Mouse (Mus musculus): ENCODE results near the gene Armh3. TPM values are rescaled to one million over a fixed set of nuclear protein-coding genes. Genes with fewer than 3 reads are reported as not detected.

The Armh3 gene
- polyA plus RNA-seq, 1 experiment from 2014 or later, result 18.8 TPM

DNA sequence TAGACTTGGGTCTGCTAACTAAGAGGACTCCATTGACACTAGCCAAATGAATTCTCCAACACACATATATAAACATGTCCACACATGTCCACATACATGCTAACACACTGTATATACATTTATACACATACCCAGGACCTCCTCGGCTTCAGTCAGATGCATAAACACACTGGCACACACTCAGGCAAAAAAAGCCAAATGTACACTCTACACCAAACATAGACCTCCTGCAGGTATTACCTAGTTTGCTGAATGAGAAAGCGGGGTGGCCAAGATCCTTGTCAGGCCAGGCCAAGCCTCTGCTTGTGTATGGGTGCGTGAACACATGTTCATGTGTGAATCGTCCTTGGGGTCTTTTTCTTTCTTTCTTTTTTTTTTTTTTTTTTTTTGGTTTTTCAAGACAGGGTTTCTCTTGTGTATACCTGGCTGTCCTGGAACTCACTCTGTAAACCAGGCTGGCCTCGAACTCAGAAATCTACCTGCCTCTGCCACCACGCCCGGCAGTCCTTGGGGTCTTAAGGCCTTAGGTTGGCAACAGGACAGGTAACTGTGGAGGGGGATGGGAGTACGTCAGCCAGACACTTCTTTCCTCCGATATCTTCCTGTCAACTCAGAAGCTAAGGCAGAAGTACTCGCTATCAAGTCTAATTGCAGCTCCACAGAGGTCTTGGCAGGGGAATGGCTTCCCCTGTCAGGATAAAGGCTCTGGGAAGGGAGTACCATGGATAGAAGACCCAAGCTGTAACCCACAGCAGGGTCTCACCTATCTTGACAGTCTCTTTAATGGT is 32.1 kb upstream of the Armh3 start:
- no peak overlapping the region for H3K4me3 ChIP-seq (replicated peaks)
- 0 out of 2 replicates have a peak, but pooled peaks cover 2% of the 10 kb centered on the region for H3K4me1 ChIP-seq
- H3K36me3 ChIP-seq, result peaks cover 59% of the 10 kb centered on the region
- WGBS, result 94% methylated on average over 10 of the region's 10 CpGs
- ATAC-seq (replicated peaks; ENCODE audit: low FRiP score), result no peak
- H3K9me3 ChIP-seq (replicated peaks), result no peaks in the 10 kb centered on the region
- H3K27me3 ChIP-seq, result no peaks in the 10 kb centered on the region
- no peak overlapping the region for H3K27ac ChIP-seq
- no peak overlapping the region for H3K9ac ChIP-seq
- H3K4me2 ChIP-seq, result no peak overlapping the region

DNA sequence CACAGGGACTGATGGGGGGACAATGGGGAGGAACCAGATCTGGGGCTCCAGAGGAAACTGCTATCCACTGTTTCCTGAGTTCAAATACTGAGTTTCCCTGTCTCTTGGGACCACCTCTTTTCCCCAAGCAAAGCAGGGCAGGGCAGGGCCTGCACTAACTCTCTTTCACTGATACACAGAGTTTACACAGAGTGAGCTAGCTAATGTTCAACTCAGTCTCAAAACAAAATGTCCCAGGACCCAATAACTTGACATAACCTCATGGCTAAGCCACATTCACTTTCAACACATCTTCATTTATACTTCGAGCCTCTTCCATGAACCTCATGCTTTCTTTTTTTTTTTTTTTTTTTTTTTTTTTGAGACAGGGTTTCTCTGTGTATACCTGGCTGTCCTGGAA is 31.4 kb upstream of the Armh3 start:
- Histone ChIP-seq H3K4me2 (no peak overlapping the region), H3K9ac (no peak overlapping the region), H3K9me3 (replicated peaks) (no peaks in the 10 kb centered on the region), H3K4me3 (replicated peaks) (no peak overlapping the region), H3K27me3 (no peaks in the 10 kb centered on the region), H3K4me1 (0 out of 2 replicates have a peak, but pooled peaks cover 2% of the 10 kb centered on the region), H3K36me3 (peaks cover 51% of the 10 kb centered on the region), H3K27ac (no peak overlapping the region)
- 88% methylated on average over 1 of the region's 1 CpGs for WGBS
- ATAC-seq (replicated peaks; ENCODE audit: low FRiP score), result no peak

DNA sequence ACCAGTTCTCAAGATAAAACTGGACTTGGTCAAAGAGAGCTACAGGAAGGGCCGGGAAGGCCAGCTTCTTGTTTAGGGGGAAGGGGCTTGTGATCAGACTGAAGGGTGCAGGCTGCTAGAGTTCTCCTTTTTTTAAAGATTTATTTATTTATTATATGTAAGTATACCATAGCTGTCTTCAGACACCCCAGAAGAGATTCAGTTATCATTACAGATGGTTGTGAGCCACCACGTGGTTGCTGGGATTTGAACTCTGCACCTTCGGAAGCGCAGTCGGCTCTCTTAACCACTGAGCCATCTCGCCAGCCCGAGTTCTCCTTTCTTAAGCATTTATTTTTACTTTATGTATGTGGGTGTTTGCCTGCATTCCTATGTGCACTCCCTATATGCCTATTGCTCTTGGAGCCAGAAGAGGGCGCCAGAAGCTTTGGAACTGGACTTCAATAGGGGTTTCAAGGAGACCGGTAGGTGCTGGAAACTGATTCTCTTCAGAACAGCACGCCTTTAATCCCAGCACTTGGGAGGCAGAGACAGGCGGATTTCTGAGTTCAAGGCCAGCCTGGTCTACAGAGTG is 30.5 kb upstream of the Armh3 start:
- Histone ChIP-seq H3K4me3 (replicated peaks) (no peak overlapping the region), H3K4me2 (no peak overlapping the region), H3K4me1 (0 out of 2 replicates have a peak, but pooled peaks cover 2% of the 10 kb centered on the region), H3K27me3 (no peaks in the 10 kb centered on the region), H3K36me3 (peaks cover 43% of the 10 kb centered on the region), H3K9me3 (replicated peaks) (no peaks in the 10 kb centered on the region), H3K9ac (no peak overlapping the region), H3K27ac (no peak overlapping the region)
- WGBS, result 78% methylated on average over 11 of the region's 11 CpGs
- no peak for ATAC-seq (replicated peaks; ENCODE audit: low FRiP score)

DNA sequence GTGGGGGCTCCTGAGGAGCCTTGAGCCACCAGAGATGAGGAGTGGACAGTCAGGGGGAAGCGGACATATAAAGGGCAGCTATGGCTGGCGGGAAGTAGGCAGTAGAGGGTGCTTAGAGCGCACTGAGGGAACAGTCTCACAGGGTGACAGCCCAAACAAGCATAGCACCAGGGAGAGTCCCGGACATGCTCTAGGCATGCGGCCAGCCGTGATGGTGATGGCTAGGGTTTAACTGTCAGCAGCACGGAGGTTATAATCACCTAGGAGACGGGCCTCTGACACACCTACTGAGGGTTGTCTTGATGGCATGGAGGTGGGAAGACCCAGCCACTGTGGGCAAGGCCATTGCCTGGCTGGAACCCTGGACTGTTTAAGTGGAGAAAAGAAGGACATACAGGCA is 28.3 kb upstream of the Armh3 start:
- Histone ChIP-seq H3K36me3 (peaks cover 21% of the 10 kb centered on the region), H3K4me1 (0 out of 2 replicates have a peak, but pooled peaks cover 2% of the 10 kb centered on the region), H3K27me3 (no peaks in the 10 kb centered on the region), H3K27ac (no peak overlapping the region), H3K4me3 (replicated peaks) (no peak overlapping the region), H3K4me2 (no peak overlapping the region), H3K9me3 (replicated peaks) (no peaks in the 10 kb centered on the region), H3K9ac (no peak overlapping the region)
- WGBS, result 46% methylated on average over 8 of the region's 8 CpGs
- no peak for ATAC-seq (replicated peaks; ENCODE audit: low FRiP score)

DNA sequence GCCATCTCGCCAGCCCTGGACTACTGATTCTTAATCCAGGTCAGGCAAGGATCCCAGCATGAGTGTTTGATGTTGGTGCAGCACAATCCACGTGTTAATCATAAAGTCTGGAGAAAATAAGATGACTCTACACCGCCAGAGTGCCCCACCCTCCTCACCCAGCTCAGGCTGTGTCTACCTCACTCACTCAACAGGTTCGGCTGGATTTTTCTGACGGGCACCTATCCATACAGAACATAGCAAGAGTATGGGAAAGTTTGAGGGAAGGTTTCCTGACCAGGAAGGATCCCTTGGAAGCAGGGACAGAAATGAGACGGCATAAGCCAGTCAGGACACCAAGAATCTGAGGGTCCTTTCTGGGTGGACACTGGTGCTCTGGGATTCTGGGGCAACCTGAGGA is 26.7 kb upstream of the Armh3 start:
- ATAC-seq (replicated peaks; ENCODE audit: low FRiP score), result no peak
- WGBS, result 81% methylated on average over 6 of the region's 6 CpGs
- peaks cover 6% of the 10 kb centered on the region; the same call in 1 of the 2 replicates for H3K36me3 ChIP-seq

DNA sequence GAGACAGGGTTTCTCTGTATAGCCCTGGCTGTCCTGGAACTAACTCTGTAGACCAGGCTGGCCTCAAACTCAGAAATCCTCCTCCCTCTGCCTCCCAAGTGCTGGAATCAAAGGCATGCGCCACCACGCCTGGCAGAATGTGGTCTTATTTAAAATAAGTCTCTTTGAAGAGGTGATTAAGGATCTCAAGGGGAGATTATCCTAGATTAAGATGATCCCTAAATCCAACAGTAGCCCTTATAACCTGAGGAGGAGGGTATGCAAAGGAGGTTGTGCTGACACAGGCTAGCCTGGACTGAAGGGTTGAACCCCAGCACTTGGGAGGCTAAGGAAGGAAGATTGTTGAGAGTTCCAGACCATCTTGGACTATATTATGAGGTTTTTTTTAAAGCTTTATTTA is 17.7 kb upstream of the Armh3 start:
- WGBS, result 91% methylated on average over 2 of the region's 2 CpGs
- no peak for ATAC-seq (replicated peaks; ENCODE audit: low FRiP score)

More for the DNA sequence above, 26.7 kb upstream of the Armh3 start:
- no peaks in the 10 kb centered on the region for H3K27me3 ChIP-seq
- 0 out of 2 replicates have a peak, but pooled peaks cover 2% of the 10 kb centered on the region for H3K4me1 ChIP-seq
- H3K9me3 ChIP-seq (replicated peaks), result no peaks in the 10 kb centered on the region
- no peak overlapping the region for H3K4me2 ChIP-seq
- H3K4me3 ChIP-seq (replicated peaks), result no peak overlapping the region
- H3K9ac ChIP-seq, result no peak overlapping the region
- H3K27ac ChIP-seq, result peak overlapping the region; percentile 16; the same call in 1 of the 2 replicates

DNA sequence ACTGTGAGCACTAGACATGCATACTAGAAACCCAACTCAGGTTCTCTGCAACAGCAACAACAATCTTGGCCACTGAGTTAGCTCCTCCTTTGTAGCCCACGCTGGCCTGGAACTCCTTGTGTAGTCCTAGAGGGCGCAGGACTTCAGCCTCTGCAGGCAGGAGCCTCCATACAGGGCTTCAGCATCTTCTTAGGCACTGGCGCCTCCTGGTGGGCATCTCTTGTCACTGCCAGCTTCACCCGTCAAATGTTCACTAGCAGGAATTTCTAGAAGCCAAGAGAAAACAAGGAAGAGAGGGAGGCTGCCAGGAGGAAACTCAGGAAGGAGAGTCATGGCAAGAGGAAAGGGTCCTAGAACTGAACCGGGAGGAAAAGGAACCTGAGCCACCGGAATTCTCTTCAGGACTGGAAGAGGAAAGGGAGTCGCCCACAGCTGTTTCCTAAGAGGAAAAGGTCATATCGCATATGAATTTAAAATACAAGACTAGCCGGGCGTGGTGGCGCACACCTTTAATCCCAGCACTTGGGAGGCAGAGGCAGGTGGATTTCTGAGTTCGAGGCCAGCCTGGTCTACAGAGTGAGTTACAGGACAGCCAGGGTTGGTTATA is 16.4 kb upstream of the Armh3 start:
- H3K4me3 ChIP-seq (replicated peaks), result no peak overlapping the region
- H3K4me2 ChIP-seq, result no peak overlapping the region
- no peaks in the 10 kb centered on the region for H3K27me3 ChIP-seq
- H3K27ac ChIP-seq, result 0 out of 2 replicates have a peak overlapping the region, but pooled peaks have one; percentile 9
- H3K9ac ChIP-seq, result no peak overlapping the region
- no peaks in the 10 kb centered on the region; the same call in 1 of the 2 replicates for H3K4me1 ChIP-seq
- peak; percentile 71; the same call in 1 of the 2 replicates for ATAC-seq (replicated peaks; ENCODE audit: low FRiP score)
- H3K36me3 ChIP-seq, result no peaks in the 10 kb centered on the region
- WGBS, result 34% methylated on average over 12 of the region's 12 CpGs
- H3K9me3 ChIP-seq (replicated peaks), result no peaks in the 10 kb centered on the region

More for the DNA sequence above, 17.7 kb upstream of the Armh3 start:
- H3K36me3 ChIP-seq, result no peaks in the 10 kb centered on the region
- H3K9me3 ChIP-seq (replicated peaks), result no peaks in the 10 kb centered on the region
- no peak overlapping the region for H3K4me3 ChIP-seq (replicated peaks)
- H3K9ac ChIP-seq, result no peak overlapping the region
- H3K27ac ChIP-seq, result no peak overlapping the region
- no peaks in the 10 kb centered on the region for H3K27me3 ChIP-seq
- H3K4me2 ChIP-seq, result no peak overlapping the region
- H3K4me1 ChIP-seq, result no peaks in the 10 kb centered on the region; the same call in 1 of the 2 replicates

DNA sequence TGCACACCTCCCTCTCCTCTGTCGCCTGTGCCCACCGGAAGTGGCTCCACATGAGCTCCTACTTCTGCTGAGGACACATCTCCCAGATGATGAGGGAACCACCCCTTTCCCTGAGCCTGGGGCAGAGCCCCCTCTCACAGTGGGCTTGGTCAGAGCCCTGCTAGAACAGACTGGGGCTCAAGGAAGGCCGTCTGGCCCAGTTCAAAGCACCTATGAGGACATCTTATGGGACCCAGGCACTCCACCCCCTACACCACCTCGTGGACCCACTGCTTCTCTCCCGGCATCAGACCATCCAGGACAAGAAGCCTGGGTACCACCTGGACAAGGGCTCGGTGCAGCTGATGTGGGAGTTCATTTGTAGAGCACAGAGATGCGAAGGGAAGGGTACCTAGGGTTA is 7.4 kb upstream of the Armh3 start:
- H3K36me3 ChIP-seq, result peaks cover 23% of the 10 kb centered on the region
- 88% methylated on average over 7 of the region's 7 CpGs for WGBS
- no peaks in the 10 kb centered on the region for H3K9me3 ChIP-seq (replicated peaks)
- no peak overlapping the region for H3K9ac ChIP-seq
- no peak for ATAC-seq (replicated peaks; ENCODE audit: low FRiP score)
- no peaks in the 10 kb centered on the region for H3K27me3 ChIP-seq
- H3K27ac ChIP-seq, result no peak overlapping the region
- H3K4me1 ChIP-seq, result peaks cover 30% of the 10 kb centered on the region
- H3K4me2 ChIP-seq, result no peak overlapping the region
- H3K4me3 ChIP-seq (replicated peaks), result no peak overlapping the region

DNA sequence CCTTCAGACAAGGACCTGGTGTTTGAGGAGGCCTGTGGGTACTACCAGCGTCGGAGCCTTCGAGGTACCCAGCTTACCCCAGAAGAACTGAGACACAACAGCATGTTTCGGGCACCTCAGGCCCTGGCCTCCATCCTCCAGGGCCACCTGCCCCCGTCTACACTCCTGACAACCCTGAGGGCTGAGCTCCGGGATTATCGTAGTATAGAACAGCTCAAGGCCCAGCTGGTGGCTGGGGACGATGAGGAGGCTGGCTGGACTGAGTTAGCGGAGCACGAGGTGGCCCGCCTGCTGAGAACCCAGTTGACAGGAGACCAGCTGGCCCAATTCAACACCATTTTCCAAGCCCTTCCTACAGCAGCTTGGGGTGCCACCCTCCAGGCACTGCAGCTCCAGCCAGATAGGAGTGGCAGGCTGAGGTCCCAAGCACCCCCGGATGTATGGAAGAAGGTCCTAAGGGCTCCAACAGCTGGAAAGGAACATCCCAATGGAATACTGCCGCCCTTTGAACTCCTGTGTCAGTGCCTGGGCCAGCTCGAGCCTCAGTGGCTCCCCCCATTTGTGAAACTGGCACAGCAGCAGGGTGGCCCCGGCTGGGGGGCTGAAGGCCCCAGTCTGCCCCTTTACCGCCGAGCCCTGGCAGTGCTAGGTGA is 6.7 kb upstream of the Armh3 start:
- Histone ChIP-seq H3K4me2 (peak overlapping the region; percentile 100), H3K9me3 (replicated peaks) (no peaks in the 10 kb centered on the region), H3K9ac (no peak overlapping the region; the same call in 1 of the 2 replicates), H3K4me3 (replicated peaks) (no peak overlapping the region), H3K36me3 (peaks cover 23% of the 10 kb centered on the region), H3K4me1 (peaks cover 30% of the 10 kb centered on the region), H3K27me3 (no peaks in the 10 kb centered on the region), H3K27ac (0 out of 2 replicates have a peak overlapping the region, but pooled peaks have one; percentile 2)
- ATAC-seq (replicated peaks; ENCODE audit: low FRiP score), result no peak
- WGBS, result 78% methylated on average over 17 of the region's 17 CpGs

DNA sequence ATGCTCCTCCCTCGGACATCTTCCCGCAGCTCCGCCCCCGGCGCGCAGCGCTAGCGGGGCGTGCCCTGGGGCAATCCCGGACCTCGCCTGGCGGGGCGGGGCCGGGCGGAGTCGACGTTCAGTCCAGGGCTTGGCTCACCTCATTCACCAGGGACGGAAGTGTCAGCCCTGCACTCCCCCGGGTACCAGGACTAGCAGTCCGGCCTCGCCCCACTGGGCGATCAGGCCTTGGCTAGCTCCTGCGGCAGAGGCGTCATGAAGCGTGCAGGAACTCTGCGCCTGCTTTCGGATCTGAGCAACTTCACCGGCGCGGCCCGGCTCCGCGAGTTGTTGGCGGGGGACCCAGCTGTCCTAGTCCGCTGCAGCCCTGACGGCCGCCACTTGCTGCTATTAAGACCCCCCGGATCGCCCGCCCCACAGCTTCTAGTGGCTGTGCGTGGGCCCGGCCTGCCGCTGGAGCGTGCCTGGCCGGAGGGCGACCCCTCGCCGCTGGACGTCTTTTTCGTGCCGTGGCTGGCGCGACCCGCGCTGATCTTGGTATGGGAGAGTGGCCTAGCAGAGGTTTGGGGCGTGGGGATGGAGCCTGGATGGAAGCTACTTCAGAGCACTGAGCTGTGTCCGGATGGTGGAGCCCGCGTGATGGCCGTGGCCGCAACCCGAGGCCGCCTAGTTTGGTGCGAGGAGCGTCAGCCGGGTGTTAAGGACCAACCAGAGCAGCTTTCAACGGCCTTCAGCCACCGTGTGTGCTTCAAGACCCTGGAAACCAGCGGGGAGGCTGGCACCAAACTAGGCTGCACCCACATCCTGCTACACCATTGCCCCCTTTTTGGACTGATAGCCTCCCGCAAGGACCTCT is 5.3 kb upstream of the Armh3 start, which contains the start of gene Hps6:
Gene Hps6, plus strand, starts transcription at position 138 of the 856 bp plus-strand sequence.
- Histone ChIP-seq H3K27me3 (no peaks in the 10 kb centered on the region), H3K4me2 (peak within 1 kb of the TSS; percentile 100), H3K27ac (peak within 1 kb of the TSS; percentile 77), H3K9me3 (replicated peaks) (no peaks in the 10 kb centered on the region), H3K36me3 (peaks cover 19% of the 10 kb centered on the region), H3K4me1 (peaks cover 36% of the 10 kb centered on the region), H3K9ac (peak within 1 kb of the TSS; percentile 83), H3K4me3 (replicated peaks) (peak within 1 kb of the TSS; percentile 78)
- 1% methylated on average over 70 of the region's 70 CpGs for WGBS
- peak; percentile 95 for ATAC-seq (replicated peaks; ENCODE audit: low FRiP score)

DNA sequence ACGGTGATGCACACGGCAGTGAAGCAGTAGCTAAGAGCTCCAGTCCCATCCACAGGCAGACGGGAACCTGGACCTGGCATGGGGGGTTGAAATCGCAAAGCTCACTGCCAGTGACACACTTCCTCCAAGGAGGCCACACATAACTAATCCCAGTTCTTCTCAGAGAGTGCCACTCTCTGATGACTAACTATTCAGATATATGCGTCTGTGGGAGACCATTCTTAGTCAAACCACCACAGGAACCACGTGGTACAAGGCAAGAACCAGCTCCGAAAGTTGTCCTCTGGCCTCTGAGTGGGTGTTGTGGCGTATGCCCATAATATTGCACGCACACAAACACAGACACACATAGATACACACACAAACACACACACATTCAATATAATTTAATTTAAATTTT is 4.0 kb upstream of the Armh3 start:
- Histone ChIP-seq H3K36me3 (peaks cover 10% of the 10 kb centered on the region; the same call in 1 of the 2 replicates), H3K9me3 (replicated peaks) (no peaks in the 10 kb centered on the region), H3K4me2 (no peak overlapping the region), H3K27me3 (no peaks in the 10 kb centered on the region), H3K27ac (no peak overlapping the region), H3K9ac (no peak overlapping the region), H3K4me3 (replicated peaks) (no peak overlapping the region), H3K4me1 (peaks cover 40% of the 10 kb centered on the region)
- 81% methylated on average over 9 of the region's 9 CpGs for WGBS
- ATAC-seq (replicated peaks; ENCODE audit: low FRiP score), result no peak

Measured in kidney, embryonic 15.5 days (tissue).